Mouse (Mus musculus) bone marrow, adult 2 months (tissue): ENCODE measurements around the gene Grin1.

Experiments used
- CTCF ChIP-seq: fragments of 200-500 bp; IDR thresholded peaks from 2 replicates; pipeline ENCODE4 v1.5.1; 2011; ENCODE audit warnings: low read length, control low read depth; ENCODE audit not compliant: control insufficient read depth, insufficient read depth
- POLR2A ChIP-seq: fragments of 200-500 bp; IDR thresholded peaks from 2 replicates; pipeline ENCODE4 v1.6.1; 2011; ENCODE audit warnings: low read depth, mild to moderate bottlenecking, control low read depth, low read length, borderline replicate concordance; ENCODE audit not compliant: control insufficient read depth

DNA sequence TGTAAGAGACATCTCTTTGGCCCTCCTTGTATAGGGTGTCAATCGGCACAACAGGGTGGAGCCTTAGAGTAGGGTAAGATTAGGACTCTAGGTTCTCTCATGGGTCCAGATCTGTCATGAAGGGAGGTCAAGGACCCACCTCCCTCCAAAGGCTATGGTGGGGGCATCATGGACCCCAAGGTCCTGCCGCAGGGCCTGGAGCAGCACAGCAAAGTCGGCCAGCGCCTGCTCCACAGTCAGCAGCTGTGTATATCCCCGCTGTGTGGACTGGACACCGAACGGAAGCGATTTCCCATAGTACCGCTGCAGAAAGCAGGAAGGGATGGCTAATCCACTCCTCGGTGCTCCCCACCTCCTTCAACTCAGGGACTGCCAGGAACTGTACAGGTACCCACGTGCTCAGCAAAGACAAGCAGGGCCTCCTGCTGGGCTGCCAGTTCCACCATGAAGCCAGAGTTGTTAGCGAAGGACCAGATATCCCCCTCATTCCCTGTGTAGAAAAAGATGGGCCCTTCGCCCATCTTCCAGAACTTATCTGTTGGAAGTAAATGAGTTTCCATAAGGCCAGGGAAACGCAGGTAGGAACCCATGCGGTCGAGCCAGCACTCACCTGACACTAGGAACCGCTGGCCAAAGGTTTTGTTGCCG is 36.6 kb upstream of the Grin1 start:
- no peak for TF ChIP-seq POLR2A
- TF ChIP-seq CTCF, result no peak
